Mouse (Mus musculus): ENCODE results near the gene Rgs19.
A peak's percentile ranks its signal among the peaks of the same experiment; 100 is the strongest.

Rgs19 gene

DNA sequence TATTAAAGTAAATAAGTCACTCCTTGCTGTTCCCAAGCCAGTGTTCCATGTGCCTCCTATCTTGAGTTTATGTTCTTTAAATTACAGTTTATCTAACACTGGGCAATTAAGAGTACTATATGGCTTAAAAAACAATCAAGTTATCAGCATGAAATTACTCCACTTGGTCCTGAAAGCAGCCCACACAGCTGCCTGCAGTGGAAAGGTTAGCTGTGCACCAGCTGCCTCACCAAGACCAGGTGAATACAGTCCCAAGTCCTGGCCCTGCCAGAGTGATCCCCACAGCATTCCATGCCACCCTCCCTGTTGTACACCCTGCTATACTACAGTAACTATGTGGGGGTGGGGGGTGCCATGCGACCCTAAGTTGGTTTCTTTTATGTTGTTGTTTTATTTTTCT lies 40.3 kb downstream of the Rgs19 start:
- DNase-seq (ENCODE audit: low spot score): no peak

- DNase-seq (ENCODE audit: low spot score): no peak
Observed at GRCm38 (mm10) chr2:181653065-181653464, 40.7 kb downstream of the Rgs19 start.

- no peak for DNase-seq (ENCODE audit: low spot score)
Observed at GRCm38 (mm10) chr2:181648926-181649325, 44.9 kb downstream of the Rgs19 start.

DNA sequence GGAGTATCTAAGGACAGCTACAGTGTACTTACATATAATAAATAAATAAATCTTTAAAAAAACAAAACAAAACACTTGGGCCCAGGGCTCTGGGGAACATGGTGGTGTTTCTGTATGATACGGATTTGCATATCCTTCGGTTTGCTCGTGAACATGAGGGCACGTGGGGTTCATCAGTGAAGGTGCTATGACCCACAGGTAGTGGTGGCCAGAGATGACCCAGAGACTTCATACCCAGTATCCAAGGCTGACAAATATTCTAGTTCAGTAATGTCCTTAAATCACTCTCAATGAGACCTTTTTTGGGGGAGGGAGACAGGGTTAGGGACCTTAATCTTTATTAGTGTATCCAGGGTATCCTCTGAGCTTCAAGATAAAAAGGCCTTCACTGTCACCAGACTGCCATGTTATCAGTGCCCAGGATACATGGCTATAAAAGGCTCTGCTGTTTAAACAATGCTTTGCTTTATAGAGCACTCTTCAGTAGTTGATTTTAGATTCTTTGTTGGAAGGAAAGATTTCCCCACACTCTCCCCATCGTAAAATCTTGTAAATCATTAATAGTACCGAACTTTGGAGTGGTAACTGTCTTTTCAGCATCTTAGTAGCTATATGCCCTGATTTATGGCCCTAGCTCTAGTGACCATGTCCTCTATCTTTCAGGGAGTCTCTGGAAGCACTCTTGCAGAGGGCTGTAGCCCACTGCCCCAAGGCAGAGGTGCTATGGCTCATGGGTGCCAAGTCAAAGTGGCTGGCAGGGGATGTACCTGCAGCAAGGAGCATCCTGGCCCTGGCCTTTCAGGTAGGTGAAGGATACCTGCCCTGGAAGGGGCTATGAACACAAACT lies 46.9 kb downstream of the Rgs19 start:
- DNase-seq (ENCODE audit: low spot score): no peak

GRCm38 (mm10) chr2:181645666-181646065 lies 48.1 kb downstream of the Rgs19 start:
- DNase-seq (ENCODE audit: low spot score): no peak

DNA sequence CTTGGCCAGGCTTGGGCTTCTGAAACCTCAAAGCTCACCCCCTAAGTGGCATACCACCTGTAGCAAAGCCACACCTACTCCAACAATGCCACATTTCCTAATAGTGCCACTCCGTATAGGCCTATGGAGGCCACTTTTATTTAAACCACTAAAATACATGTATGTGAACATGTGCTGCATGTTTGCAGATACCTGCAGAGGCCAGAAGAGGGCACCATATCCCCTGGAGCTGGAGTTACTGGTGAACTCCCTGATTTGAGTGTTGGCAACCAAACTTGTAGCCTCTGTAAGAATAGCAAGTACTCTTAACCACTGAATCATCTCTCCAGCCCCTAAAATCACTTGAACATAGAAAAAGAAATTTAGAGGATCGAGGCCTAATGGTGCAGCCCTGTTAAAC lies 49.4 kb downstream of the Rgs19 start:
- peak; percentile 38 for DNase-seq (ENCODE audit: low spot score)
